Mouse (Mus musculus) frontal cortex, postnatal 25 days (tissue): ENCODE results near the gene Kcnk3.
A peak's percentile ranks its signal among the peaks of the same experiment; 100 is the strongest.

ENCODE experiments used
- DNase-seq, 2 experiments: peaks; one replicate each; pipeline ENCODE4 v3.0.0; 2022; ENCODE audit warnings: low spot score in 2 of 2

Gene Kcnk3

DNA sequence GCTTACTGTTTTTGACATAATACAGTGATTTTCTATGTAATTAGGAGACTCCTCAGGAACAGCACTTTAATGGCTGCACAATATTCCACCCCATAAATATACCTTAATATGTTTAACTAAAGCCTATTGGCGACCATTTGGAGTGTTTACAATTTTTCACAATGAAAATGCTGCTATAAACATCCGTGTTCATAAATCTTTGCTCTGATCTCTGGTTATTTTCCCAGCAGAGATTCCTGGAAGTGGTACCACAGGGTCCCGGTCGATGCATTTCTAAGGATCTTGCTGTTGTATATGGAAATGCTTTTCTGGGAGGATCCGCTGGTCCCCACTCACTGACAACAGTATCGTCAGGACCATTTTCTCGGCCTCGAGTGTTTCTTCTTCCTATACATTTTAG is 25.3 kb downstream of the Kcnk3 start:
- no peak for DNase-seq

DNA sequence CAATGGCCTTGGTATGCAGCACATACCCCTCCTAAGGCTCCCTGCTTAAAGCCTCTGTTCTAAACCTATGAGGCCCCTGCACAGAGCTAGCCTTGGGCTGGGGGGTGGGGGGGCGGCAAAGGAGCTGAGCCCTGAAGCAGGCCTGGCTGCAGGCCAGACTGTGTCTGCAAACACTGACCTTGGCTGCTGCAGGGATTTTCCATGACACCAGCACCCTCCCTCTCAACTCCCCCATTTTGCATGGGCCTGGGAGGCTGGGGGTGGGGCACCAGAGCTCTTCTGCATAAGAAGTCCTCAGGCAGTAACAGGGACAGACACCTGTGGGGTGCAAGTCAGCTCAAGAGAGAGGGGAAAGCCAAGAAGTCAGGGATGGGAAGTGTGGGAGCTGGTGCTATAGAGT is 26.3 kb downstream of the Kcnk3 start:
- DNase-seq: no peak

- no peak for DNase-seq
Observed at GRCm38 (mm10) chr5:30615416-30615815, 27.4 kb downstream of the Kcnk3 start.

- no peak for DNase-seq
Observed at GRCm38 (mm10) chr5:30615819-30616218, 27.8 kb downstream of the Kcnk3 start.

DNA sequence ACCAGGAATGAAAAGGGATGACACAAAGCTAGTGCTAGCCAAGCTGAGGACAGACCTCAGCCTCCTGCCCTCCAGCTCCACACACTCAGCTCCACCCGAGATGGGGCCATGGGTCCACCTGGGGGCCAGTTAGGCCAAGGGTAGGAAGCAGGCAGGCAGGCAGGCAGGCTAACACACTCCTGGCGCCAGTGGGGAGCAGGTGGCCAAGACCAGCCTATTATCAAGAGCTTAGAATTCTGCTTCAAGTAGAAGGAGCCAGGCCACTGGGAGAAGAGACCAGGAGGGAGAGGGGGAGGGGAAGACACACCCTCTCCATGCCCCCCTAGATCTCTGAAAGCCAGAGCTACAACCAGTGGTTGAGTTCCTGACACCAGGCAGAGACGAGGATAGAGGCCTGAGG is 28.7 kb downstream of the Kcnk3 start:
- DNase-seq: no peak

DNA sequence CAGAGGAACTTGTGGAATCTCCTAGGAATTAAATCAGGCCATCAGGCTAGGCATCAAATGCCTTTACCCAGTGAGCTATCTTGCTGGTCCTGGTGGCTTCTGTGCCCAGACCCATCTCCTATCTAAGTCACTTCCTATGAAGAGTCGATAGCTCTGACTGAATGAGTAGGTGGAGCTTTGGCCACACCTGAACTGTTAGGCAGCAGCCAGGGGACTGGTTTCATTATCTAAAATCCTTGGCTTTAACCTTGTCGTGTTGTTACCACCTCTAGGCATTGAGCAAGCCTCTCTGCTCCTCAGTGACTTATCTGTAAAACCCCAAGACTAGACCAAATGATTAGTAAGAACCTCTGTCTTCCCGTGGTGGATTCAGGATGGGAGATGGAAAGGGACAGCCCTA is 29.4 kb downstream of the Kcnk3 start:
- DNase-seq: no peak

GRCm38 (mm10) chr5:30617851-30618250 is 29.9 kb downstream of the Kcnk3 start:
- no peak for DNase-seq

DNA sequence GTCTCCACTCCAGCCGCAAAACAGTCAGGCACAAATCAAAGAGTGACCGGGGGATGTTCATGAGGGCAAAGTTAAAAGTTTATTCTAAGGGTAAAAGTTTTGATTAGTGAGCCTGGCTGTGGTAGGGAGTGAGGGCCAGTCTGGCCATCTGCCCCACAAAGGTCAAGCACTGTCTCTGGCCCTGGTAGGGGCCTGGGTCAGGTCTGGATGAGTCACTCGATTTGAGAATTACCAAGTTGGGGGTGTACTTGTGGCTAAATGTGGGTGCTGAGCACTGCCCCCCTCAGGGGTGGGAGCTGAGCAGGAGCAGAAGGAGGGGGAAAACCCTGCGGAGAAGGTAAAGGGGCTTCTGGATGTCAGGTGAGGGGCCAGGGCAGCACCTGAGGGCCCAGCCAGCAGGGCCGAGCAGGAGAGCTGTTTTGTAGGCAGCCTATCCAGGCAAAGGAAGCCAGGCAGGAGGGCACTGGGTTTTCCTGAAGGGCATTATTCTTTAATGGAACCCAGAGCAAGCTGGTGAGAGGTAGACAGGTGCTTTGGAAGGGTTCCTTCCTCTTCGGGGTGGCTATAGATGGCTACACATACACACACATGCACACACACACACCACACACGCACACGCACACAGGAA is 30.5 kb downstream of the Kcnk3 start:
- no peak for DNase-seq

DNA sequence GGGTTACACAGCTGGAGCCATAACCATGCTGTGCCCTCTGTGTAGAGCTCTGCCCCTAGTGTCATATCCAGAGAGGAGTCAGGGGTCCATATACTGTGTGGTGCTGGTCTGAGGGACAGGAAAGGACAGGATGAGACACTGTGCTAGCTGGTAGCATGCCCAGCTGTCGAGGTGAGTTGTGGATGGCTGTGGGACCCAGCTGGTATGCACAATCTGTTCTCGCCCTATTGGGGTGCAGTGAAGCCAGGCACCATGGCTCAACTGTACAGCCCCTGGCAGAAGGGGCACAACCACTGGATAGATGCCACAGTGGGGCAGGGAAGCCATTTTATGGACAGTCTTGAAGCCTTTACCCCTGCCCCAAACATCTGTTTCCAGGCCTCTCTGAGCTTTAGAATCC is 31.2 kb downstream of the Kcnk3 start:
- DNase-seq: no peak

GRCm38 (mm10) chr5:30620567-30620966 is 32.6 kb downstream of the Kcnk3 start:
- DNase-seq: no peak

- DNase-seq: no peak
Observed at GRCm38 (mm10) chr5:30621211-30621790, 33.3 kb downstream of the Kcnk3 start.

- no peak for DNase-seq
Observed at GRCm38 (mm10) chr5:30621844-30622176, 33.8 kb downstream of the Kcnk3 start.

DNA sequence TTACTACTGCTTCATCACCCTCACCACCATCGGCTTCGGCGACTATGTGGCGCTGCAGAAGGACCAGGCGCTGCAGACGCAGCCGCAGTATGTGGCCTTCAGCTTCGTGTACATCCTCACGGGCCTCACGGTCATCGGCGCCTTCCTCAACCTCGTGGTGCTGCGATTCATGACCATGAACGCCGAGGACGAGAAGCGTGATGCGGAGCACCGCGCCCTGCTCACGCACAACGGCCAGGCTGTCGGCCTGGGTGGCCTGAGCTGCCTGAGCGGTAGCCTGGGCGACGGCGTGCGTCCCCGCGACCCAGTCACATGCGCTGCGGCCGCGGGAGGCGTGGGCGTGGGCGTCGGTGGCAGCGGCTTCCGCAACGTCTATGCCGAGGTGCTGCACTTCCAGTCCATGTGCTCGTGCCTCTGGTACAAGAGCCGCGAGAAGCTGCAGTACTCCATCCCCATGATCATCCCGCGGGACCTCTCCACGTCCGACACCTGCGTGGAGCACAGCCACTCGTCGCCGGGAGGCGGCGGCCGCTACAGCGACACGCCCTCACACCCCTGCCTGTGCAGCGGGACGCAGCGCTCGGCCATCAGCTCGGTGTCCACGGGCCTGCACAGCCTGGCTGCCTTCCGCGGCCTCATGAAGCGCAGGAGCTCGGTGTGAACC is 34.3 kb downstream of the Kcnk3 start:
- no peak for DNase-seq

- no peak for DNase-seq
Observed at GRCm38 (mm10) chr5:30622841-30623185, 34.8 kb downstream of the Kcnk3 start.

DNA sequence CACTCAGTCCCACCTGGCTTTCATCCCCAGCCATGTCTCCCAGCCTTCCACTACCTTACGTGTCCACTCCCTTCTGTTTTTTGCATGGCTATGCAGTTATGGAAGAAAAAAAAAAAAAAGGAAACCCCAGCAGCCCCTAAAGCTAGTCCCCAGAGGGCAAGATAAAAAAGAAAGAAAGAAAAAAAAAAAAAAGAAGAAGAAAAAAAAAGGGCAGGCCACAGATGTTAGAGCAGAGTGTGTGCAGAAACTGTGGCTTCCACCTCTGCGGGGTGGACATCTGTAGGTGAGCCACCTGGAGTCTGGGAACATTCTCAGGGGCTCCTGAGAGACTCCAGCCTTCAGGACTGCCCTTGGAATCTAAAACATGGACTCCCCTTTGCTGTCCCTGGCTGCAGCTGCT is 35.4 kb downstream of the Kcnk3 start:
- no peak for DNase-seq

GRCm38 (mm10) chr5:30624311-30624710 is 36.3 kb downstream of the Kcnk3 start:
- DNase-seq: no peak

- no peak for DNase-seq
Observed at GRCm38 (mm10) chr5:30624908-30625307, 36.9 kb downstream of the Kcnk3 start.

- DNase-seq: no peak
Observed at GRCm38 (mm10) chr5:30625379-30625778, 37.4 kb downstream of the Kcnk3 start.

GRCm38 (mm10) chr5:30626331-30627105 is 38.5 kb downstream of the Kcnk3 start:
- no peak for DNase-seq

- DNase-seq: no peak
Observed at GRCm38 (mm10) chr5:30628511-30628910, 40.5 kb downstream of the Kcnk3 start.

- peak in 1 of 2 experiments; percentile 34 for DNase-seq
Observed at GRCm38 (mm10) chr5:30630401-30630800, 42.4 kb downstream of the Kcnk3 start.

DNA sequence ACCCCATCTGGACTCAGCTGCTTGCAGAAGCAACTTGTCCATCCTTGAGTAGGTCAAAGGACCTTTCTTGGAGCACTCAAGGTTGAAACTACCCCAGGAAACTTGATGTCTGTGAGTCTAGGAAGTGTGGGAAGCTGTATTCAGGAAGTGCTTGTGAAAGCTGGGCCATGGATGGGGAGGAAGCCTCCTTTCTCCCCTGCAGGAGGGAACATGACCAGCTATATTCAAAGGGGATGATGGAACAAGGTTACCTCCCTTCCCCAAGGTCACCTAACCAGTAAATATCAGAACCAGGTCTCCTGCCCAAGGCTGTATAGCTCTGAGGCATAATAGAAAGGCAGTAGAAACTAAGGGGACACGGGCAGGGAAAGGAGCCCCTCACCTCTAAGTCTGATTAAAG is 44.2 kb downstream of the Kcnk3 start:
- DNase-seq: no peak

- no peak for DNase-seq
Observed at GRCm38 (mm10) chr5:30636994-30637393, 49.0 kb downstream of the Kcnk3 start.
